Mouse (Mus musculus): ENCODE results near the gene Prpf18.
A peak's percentile ranks its signal among the peaks of the same experiment; 100 is the strongest.
"Not testable (repeated sequence)": the region's sequence is repeated elsewhere in the genome, so short reads cannot be mapped to it uniquely, and the experiment has no call there.

Prpf18 gene

GRCm38 (mm10) chr2:4651500-4652285 is at the start of gene Prpf18:
Gene Prpf18, minus strand, starts transcription at chr2:4652113.
- peak; percentile 85 to 87 for DNase-seq

- DNase-seq, result no peak
Measured at GRCm38 (mm10) chr2:4679886-4680285, 28.0 kb upstream of the Prpf18 start.

- DNase-seq, result no peak
Measured at GRCm38 (mm10) chr2:4671636-4672035, 19.7 kb upstream of the Prpf18 start.

GRCm38 (mm10) chr2:4669701-4670100 is 17.8 kb upstream of the Prpf18 start:
- DNase-seq, result no peak

- no peak for DNase-seq
Measured at GRCm38 (mm10) chr2:4668626-4669025, 16.7 kb upstream of the Prpf18 start.

- DNase-seq, result no peak
Measured at GRCm38 (mm10) chr2:4660677-4661076, 8.8 kb upstream of the Prpf18 start.

- no peak for DNase-seq
Measured at GRCm38 (mm10) chr2:4649646-4650045, 2.3 kb downstream of the Prpf18 start.

GRCm38 (mm10) chr2:4648094-4648493 is 3.8 kb downstream of the Prpf18 start:
- DNase-seq, result no peak

GRCm38 (mm10) chr2:4645066-4645465 is 6.8 kb downstream of the Prpf18 start:
- DNase-seq, result no peak

- DNase-seq, result no peak
Measured at GRCm38 (mm10) chr2:4638189-4638588, 13.7 kb downstream of the Prpf18 start.

GRCm38 (mm10) chr2:4636656-4637055 is 15.3 kb downstream of the Prpf18 start:
- no peak for DNase-seq

GRCm38 (mm10) chr2:4635804-4636203 is 16.1 kb downstream of the Prpf18 start:
- no peak for DNase-seq

- no peak for DNase-seq
Measured at GRCm38 (mm10) chr2:4630197-4630835, 21.6 kb downstream of the Prpf18 start.

- no peak for DNase-seq
Measured at GRCm38 (mm10) chr2:4629470-4629869, 22.4 kb downstream of the Prpf18 start.

- no peak for DNase-seq
Measured at GRCm38 (mm10) chr2:4628920-4629319, 23.0 kb downstream of the Prpf18 start.

GRCm38 (mm10) chr2:4626911-4627310 is 25.0 kb downstream of the Prpf18 start:
- DNase-seq, result no peak

- no peak for DNase-seq
Measured at GRCm38 (mm10) chr2:4621471-4621985, 30.4 kb downstream of the Prpf18 start.

- DNase-seq, result no peak
Measured at GRCm38 (mm10) chr2:4620640-4621401, 31.1 kb downstream of the Prpf18 start.

GRCm38 (mm10) chr2:4619893-4620593 is 31.9 kb downstream of the Prpf18 start:
- DNase-seq, result no peak

- not testable (repeated sequence) for DNase-seq
Measured at GRCm38 (mm10) chr2:4619126-4619525, 32.8 kb downstream of the Prpf18 start.

GRCm38 (mm10) chr2:4616995-4617394 is 34.9 kb downstream of the Prpf18 start:
- DNase-seq, result no peak

- no peak for DNase-seq
Measured at GRCm38 (mm10) chr2:4615014-4615546, 36.8 kb downstream of the Prpf18 start.

All from thymus, postnatal 36 days (tissue).